Mouse (Mus musculus) Patski (cell line): ENCODE data around the gene Fstl1. TPM values are rescaled to one million over a fixed set of nuclear protein-coding genes. Genes with fewer than 3 reads are reported as not detected.

Experiments used
- ATAC-seq: fragments of 100-300 bp; one replicate; pipeline ENCODE4 v1.8.0; 2021
- CTCF ChIA-PET: fragments of 350-600 bp; sonication (Branson Sonifier 250); formaldehyde crosslinking; loops from one replicate; lab custom pipeline; 2022; ENCODE audit warnings: inconsistent platforms; lab: Charles Lee
- POLR2A ChIA-PET: fragments of 350-600 bp; sonication (Branson Sonifier 250); formaldehyde crosslinking; loops from one replicate; lab custom pipeline; 2022; ENCODE audit warnings: antibody characterized with exemption, inconsistent platforms; lab: Charles Lee
- DNase-seq: peaks from one replicate; pipeline ENCODE4 v3.0.0-alpha.2; 2011; ENCODE audit warnings: low read depth, low spot score
- H3K27me3 ChIP-seq: fragments of 371-371 bp; one replicate; pipeline ENCODE4 v1.5.1; 2021
- CTCF ChIP-seq: fragments of 100-300 bp; IDR thresholded peaks from one replicate; pipeline ENCODE4 v1.5.1; 2021
- in situ Hi-C: fragments of 300-500 bp; cut with MboI; formaldehyde crosslinking; loops from 3 replicates; pipeline ENCODE4 v1.11.1; 2018; ENCODE audit warnings: low pct_unique_long_range_greater_than_20kb, mixed read lengths
- polyA plus RNA-seq: library from polyadenylated mRNA; unstranded; gene quantifications from one replicate; pipeline ENCODE4 v1.2.3, GENCODE M21; 2021

The Fstl1 gene
- polyA plus RNA-seq, 1 experiment from 2014 or later, result 283 TPM

DNA sequence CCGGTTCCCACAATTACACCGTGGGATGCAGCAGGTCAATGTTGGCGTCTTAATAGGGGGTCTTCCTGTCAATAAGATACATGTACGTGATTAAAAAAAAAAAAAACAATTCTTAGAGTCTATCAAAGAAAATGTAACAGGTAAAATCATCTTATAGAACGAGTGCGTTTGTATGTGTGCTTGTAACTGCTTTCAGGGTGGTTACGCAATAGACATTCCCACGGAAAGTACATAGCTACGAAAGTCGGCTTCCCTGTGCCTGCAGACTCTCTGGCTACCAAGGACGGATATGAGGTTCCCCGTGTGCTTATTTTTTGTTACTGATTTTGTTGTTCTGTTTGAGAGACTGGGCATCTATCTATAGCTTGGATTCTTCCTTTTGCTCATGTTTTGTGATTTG, 67.1 kb downstream of the Fstl1 start:
- no peak for ATAC-seq
- TF ChIP-seq CTCF, result no peak
- ChIA-PET POLR2A (no interaction called here), CTCF (interaction anchor here (0.6 kb wide), 1 partner anchor 8 kb away, joined by 3 read pairs; no protein-coding TSS in a partner anchor)
- no peak for DNase-seq
- H3K27me3 ChIP-seq, result no peaks in the 10 kb centered on the region
- in situ Hi-C loops, result no loop called here

DNA sequence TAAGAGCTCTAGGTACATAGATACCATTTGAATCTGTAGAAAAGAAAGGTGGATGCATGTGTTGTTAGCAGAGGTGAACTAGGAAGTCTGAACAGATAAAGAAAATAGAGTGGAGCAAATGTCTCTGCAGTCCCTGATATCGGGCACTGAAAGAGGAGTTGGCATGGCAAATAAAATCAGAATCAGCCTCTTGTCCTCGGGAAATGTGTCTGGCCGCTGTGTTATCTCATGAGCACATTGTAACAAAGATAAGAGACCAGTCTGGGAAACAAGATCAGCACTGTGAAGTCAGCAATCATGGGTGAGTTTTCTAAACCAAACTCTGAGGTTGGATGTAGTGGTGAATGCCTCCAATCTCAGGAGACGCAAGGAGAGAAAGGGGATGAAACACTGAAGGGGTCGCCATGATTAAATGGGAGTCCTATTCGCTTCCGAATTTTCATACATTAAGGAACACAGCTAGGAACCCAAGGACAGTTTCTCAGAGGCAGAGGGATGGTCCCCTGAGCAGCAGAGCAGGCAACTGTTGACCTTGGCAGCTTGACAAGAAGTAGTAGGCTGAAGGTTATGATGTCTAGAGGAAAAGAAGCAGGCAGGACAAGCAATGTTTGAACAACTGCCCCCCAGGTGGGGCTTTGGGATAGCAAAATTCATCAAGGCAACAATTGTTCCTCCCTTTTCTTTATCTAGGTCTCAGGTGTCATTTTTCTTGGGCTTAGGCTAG, 68.7 kb downstream of the Fstl1 start:
- DNase-seq, result no peak
- in situ Hi-C loops, result no loop called here
- ATAC-seq, result no peak
- H3K27me3 ChIP-seq, result no peaks in the 10 kb centered on the region
- ChIA-PET POLR2A (no interaction called here), CTCF (no interaction called here)
- no peak for TF ChIP-seq CTCF

DNA sequence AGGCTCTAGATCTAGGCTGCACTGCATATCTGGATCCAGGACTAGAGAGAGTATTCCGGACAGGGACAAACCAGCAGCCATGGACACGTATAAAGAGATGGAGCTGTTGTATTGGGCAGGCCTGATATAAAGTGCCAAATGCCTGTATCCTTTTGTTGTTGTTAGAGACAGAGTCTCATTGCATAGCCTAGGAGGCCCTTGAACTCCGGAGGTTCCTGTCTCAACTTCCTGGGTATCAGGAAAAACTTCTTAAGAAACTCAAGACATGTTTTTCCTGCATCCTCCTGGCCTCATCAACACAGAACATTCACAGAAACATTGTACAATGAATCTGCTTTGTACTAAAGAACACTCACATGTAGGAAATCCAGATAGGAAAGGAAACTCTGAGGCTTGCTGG, 70.4 kb downstream of the Fstl1 start:
- in situ Hi-C loops, result no loop called here

DNA sequence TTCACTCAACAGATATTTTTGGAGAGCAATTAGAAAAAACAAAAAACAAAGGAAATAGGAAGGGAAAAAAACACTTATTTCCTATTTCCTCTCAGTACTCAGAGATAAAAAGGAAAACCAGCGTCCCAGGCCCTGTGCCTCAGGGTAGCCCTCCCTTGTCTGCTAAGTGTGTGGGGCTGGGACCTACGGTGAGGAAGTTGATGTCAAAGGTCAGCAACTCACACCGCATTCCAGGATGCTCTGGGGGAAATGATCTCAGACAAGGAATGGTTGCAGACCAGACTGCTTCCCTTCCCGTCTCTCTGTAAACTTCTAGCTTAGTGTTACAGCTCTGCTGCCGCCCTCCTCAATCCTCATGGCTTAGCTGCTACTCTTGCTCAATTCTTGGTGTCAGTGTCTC, 74.7 kb downstream of the Fstl1 start:
- no peak for DNase-seq
- ATAC-seq, result no peak
- in situ Hi-C loops, result no loop called here

More for the DNA sequence above, 70.4 kb downstream of the Fstl1 start:
- no peak for TF ChIP-seq CTCF
- POLR2A ChIA-PET, result no interaction called here
- CTCF ChIA-PET, result interaction anchor here (1.2 kb wide), 1 partner anchor 27 kb away, joined by 4 read pairs; no protein-coding TSS in a partner anchor
- H3K27me3 ChIP-seq, result no peaks in the 10 kb centered on the region
- DNase-seq, result no peak
- ATAC-seq, result no peak

DNA sequence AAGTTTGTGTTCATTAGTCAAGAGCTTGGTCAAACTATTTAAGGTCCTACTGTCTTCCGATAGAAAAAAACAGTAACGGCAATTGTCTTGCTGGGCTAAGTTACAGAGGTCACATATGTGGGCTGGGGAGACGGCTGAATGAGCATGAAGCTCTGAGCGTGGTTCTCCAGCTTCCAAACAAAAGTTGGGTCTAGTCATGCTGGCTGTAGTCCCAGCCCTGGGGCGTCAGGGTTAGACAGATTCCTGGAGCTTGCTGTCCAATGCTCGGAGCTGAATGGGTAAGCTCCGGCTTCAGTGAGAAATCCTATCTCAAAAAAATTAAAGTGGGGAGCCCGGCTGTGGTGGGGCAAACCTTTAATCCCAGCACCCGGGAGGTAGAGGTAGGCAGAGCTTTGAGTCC, 76.6 kb downstream of the Fstl1 start:
- peak; percentile 39 for DNase-seq
- in situ Hi-C loops, result no loop called here
- no peaks in the 10 kb centered on the region for H3K27me3 ChIP-seq
- TF ChIP-seq CTCF, result no peak
- ATAC-seq, result no peak
- ChIA-PET POLR2A (interaction anchor here (1.4 kb wide), 1 partner anchor 15 kb away, joined by 5 read pairs; the partner anchor contains the start of gene Lrrc58), CTCF (interaction anchor here (0.8 to 1.4 kb wide), 2 partner anchors 14 to 26 kb away, joined by 3 read pairs; no protein-coding TSS in a partner anchor)

More for the DNA sequence above, 74.7 kb downstream of the Fstl1 start:
- ChIA-PET POLR2A (no interaction called here), CTCF (no interaction called here)
- H3K27me3 ChIP-seq, result no peaks in the 10 kb centered on the region
- TF ChIP-seq CTCF, result no peak

DNA sequence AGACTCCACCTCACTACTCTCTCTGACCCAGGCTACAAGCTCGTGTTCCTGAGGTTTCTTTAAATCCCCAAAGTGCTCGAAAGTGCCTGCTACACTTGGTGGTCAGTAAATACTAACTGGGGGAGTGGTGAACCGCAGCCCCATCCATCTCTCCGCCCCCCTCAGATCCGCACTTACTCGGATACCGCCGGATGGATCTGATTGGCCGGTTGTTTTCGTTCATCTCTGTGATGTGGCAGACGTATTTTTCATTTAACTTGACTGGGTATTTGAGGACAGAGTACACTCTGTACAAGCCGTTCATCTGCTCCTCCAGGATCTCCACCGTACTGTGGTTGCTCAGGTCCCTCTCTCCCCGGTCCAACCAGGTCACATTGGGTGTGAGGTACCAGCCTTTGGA, 77.4 kb downstream of the Fstl1 start:
- POLR2A ChIA-PET, result interaction anchor here (1.4 kb wide), 1 partner anchor 14 kb away, joined by 5 read pairs; the partner anchor contains the start of gene Lrrc58
- no peak for TF ChIP-seq CTCF
- DNase-seq (no peak), ATAC-seq (no peak)
- CTCF ChIA-PET, result interaction anchor here (1.4 kb wide), 1 partner anchor 27 kb away, joined by 3 read pairs; no protein-coding TSS in a partner anchor
- in situ Hi-C loops, result no loop called here
- H3K27me3 ChIP-seq, result no peaks in the 10 kb centered on the region

DNA sequence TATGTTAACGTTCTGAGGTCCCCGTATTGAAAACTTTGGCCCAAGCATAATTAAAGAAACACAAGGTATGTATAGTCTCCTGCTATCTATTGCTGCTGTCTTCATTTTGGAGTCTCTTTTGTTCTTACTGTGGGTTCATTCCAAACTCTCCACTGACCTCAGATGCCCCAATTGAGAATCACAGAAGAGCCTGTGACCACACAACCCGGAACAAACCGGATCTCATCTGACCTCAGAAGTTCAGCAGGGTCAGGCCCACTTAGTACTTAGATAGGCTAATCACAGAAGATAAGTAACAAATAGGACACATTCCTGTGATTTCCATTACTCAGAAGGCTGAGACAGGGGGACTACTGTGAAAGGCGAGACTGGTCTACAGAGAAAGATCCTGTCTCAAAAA, 77.9 kb downstream of the Fstl1 start:
- in situ Hi-C loops, result no loop called here
- ChIA-PET POLR2A (no interaction called here), CTCF (no interaction called here)
- DNase-seq (no peak), ATAC-seq (no peak)
- H3K27me3 ChIP-seq, result no peaks in the 10 kb centered on the region
- TF ChIP-seq CTCF, result no peak

DNA sequence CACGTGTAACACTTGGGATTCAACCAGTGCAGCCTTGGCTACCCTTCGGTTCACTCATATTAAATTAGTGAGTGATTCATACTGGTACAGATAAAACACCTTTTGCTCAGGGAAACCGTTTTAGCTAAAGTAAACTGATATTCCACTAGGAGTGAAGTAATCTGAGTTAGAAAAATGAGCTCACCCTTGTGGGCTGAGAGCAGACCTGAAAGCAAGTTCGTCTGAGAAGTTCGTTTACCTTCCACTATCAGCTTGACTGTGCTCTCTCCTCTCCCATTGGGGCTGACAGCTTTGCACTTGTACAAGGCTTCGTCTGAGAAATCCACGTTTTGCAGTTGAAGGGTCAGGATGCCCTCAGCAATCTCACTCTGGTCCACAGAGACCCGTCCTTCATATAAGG, 78.9 kb downstream of the Fstl1 start:
- no peak for ATAC-seq
- in situ Hi-C loops, result no loop called here
- TF ChIP-seq CTCF, result no peak
- no peak for DNase-seq
- POLR2A ChIA-PET, result no interaction called here
- no peaks in the 10 kb centered on the region for H3K27me3 ChIP-seq
- CTCF ChIA-PET, result no interaction called here

DNA sequence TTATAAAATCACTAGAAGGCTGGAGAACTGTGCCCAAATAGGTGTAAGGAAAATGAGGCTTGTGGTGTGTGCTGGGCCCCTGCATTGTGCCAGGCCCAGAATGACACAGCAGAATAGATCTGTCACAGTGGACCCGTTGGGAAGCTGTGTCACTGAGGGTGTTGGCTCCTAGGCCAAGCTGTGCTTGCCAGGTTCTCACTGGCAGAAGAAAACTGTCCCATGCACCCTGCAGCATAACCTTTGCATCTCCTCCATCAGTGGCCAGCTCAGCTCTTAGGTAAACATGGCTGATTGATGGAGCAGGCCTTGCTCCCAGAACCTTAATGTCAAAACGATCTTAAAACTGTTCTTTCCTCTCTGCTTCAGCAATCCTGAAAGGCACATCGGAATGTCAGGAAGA, 79.7 kb downstream of the Fstl1 start:
- in situ Hi-C loops, result no loop called here
- POLR2A ChIA-PET, result interaction anchor here (0.6 kb wide), 2 partner anchors 179 to 649 kb away, joined by 3 read pairs; no protein-coding TSS in a partner anchor
- no peak for TF ChIP-seq CTCF
- H3K27me3 ChIP-seq, result no peaks in the 10 kb centered on the region
- CTCF ChIA-PET, result no interaction called here
- ATAC-seq (no peak), DNase-seq (no peak)

DNA sequence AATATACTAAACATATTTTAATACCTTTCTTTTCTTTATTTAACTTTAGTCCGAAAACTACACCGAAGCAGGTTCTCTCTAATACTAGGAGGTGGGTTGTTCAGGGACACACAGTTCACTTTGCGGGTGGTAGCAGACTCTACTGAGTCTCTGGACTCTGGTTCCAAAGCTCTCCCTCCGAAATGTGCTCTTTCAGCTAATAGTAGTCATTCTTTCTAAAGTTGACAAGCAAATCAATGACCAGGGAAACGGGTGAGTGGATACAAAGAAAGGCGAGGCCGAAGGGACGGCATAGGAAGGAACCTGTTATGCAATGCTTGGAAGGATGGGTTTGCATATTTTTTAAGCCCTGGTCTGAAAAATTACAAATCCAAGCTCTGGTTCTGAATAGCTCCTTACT, 80.8 kb downstream of the Fstl1 start:
- no peak for TF ChIP-seq CTCF
- H3K27me3 ChIP-seq, result no peaks in the 10 kb centered on the region
- POLR2A ChIA-PET, result no interaction called here
- no peak for ATAC-seq
- CTCF ChIA-PET, result interaction anchor here (1.6 kb wide), 1 partner anchor 9 kb away, joined by 7 read pairs; no protein-coding TSS in a partner anchor
- in situ Hi-C loops, result no loop called here
- no peak for DNase-seq

DNA sequence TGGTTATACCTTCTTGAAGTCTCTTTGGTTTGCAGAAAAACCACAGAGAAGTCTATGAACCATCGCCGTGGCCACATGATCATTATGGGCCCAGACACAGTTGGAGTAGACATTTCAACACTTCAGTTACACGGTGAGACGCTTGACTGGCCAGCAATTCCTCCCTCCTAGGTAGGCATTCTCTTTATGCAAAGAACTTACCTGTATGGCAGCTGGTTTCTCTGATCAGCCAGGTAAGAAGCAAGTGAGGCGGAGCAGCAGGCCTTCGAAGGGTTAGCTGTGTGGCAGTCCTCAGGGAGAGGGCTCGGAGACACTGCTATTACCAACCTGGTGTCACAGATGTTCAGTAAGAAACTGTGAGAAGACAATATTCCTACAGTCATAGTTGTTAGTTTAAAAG, 83.5 kb downstream of the Fstl1 start:
- TF ChIP-seq CTCF, result no peak
- in situ Hi-C loops, result no loop called here
- ATAC-seq (no peak), DNase-seq (no peak)
- ChIA-PET CTCF (no interaction called here), POLR2A (no interaction called here)
- no peaks in the 10 kb centered on the region for H3K27me3 ChIP-seq
